Mouse (Mus musculus): ENCODE measurements around the gene Tbc1d10a.
A peak's percentile ranks its signal among the peaks of the same experiment; 100 is the strongest.
"Not testable (repeated sequence)": the region's sequence is repeated elsewhere in the genome, so short reads cannot be mapped to it uniquely, and the experiment has no call there.

Tbc1d10a gene

GRCm38 (mm10) chr11:4183511-4183910 is 3.1 kb upstream of the Tbc1d10a start:
- DNase-seq (ENCODE audit: low spot score): no peak

GRCm38 (mm10) chr11:4184251-4184952 is 2.2 kb upstream of the Tbc1d10a start:
- DNase-seq (ENCODE audit: low spot score): no peak

- not testable (repeated sequence) for DNase-seq (ENCODE audit: low spot score)
Observed at GRCm38 (mm10) chr11:4185480-4185879, 1.1 kb upstream of the Tbc1d10a start.

GRCm38 (mm10) chr11:4187318-4187700 is 720 bp downstream of the Tbc1d10a start:
- no peak for DNase-seq (ENCODE audit: low spot score)

- DNase-seq (ENCODE audit: low spot score): no peak
Observed at GRCm38 (mm10) chr11:4189182-4189581, 2.6 kb downstream of the Tbc1d10a start.

GRCm38 (mm10) chr11:4190677-4191076 is 4.1 kb downstream of the Tbc1d10a start:
- no peak for DNase-seq (ENCODE audit: low spot score)

GRCm38 (mm10) chr11:4192757-4193156 is 6.2 kb downstream of the Tbc1d10a start:
- no peak for DNase-seq (ENCODE audit: low spot score)

GRCm38 (mm10) chr11:4193420-4193819 is 6.8 kb downstream of the Tbc1d10a start:
- no peak for DNase-seq (ENCODE audit: low spot score)

- DNase-seq (ENCODE audit: low spot score): peak; percentile 32
Observed at GRCm38 (mm10) chr11:4195597-4196031, 9.0 kb downstream of the Tbc1d10a start.

- no peak for DNase-seq (ENCODE audit: low spot score)
Observed at GRCm38 (mm10) chr11:4196636-4197035, 10.0 kb downstream of the Tbc1d10a start.

GRCm38 (mm10) chr11:4197691-4198090 is 11.1 kb downstream of the Tbc1d10a start:
- no peak for DNase-seq (ENCODE audit: low spot score)

GRCm38 (mm10) chr11:4201981-4202700 is 15.6 kb downstream of the Tbc1d10a start:
- DNase-seq (ENCODE audit: low spot score): no peak

- no peak for DNase-seq (ENCODE audit: low spot score)
Observed at GRCm38 (mm10) chr11:4202995-4203704, 16.6 kb downstream of the Tbc1d10a start.

GRCm38 (mm10) chr11:4203705-4204074 is 17.1 kb downstream of the Tbc1d10a start:
- DNase-seq (ENCODE audit: low spot score): no peak

GRCm38 (mm10) chr11:4205097-4205655 is 18.6 kb downstream of the Tbc1d10a start:
- no peak for DNase-seq (ENCODE audit: low spot score)

- no peak for DNase-seq (ENCODE audit: low spot score)
Observed at GRCm38 (mm10) chr11:4205951-4206350, 19.4 kb downstream of the Tbc1d10a start.

- no peak for DNase-seq (ENCODE audit: low spot score)
Observed at GRCm38 (mm10) chr11:4206563-4206962, 20.0 kb downstream of the Tbc1d10a start.

GRCm38 (mm10) chr11:4207655-4208054 is 21.1 kb downstream of the Tbc1d10a start:
- DNase-seq (ENCODE audit: low spot score): no peak

- DNase-seq (ENCODE audit: low spot score): no peak
Observed at GRCm38 (mm10) chr11:4209556-4209955, 23.0 kb downstream of the Tbc1d10a start.

GRCm38 (mm10) chr11:4210786-4211185 is 24.2 kb downstream of the Tbc1d10a start:
- DNase-seq (ENCODE audit: low spot score): no peak

- no peak for DNase-seq (ENCODE audit: low spot score)
Observed at GRCm38 (mm10) chr11:4213107-4213506, 26.5 kb downstream of the Tbc1d10a start.

GRCm38 (mm10) chr11:4214572-4214971 is 28.0 kb downstream of the Tbc1d10a start:
- DNase-seq (ENCODE audit: low spot score): no peak

- DNase-seq (ENCODE audit: low spot score): no peak
Observed at GRCm38 (mm10) chr11:4215061-4215460, 28.5 kb downstream of the Tbc1d10a start.

All from spleen, adult 12 weeks (tissue).